Mouse (Mus musculus) E14TG2a.4 (cell line): ENCODE data around the gene Wwp2.

ENCODE experiments used
- CTCF ChIP-seq: conservative IDR thresholded peaks from 2 replicates; pipeline ENCODE4 v1.5.1; 2014; ENCODE audit warnings: low read length
- POU5F1 ChIP-seq: IDR thresholded peaks from 2 replicates; pipeline ENCODE4 v1.6.1; 2014; ENCODE audit warnings: low read length, borderline replicate concordance

DNA sequence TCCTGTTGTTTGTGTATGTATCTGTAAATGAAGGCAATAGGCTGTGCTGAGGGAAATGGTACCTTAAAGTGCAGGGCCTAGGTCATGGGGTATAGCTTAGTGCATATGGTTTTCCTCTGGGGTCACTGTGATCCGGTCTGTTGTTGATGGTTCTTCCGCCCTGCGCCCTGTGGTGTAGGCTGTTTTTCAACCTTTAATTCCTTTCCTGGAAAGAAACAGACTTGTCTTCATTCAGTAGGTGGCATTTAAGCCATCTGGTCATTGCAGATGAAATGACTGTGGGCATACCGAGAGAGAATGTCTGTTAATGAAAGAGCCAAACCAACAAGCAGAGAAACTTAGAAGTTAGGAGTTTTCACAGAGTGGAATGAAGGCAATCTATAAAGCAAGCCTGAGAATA, 69.1 kb downstream of the Wwp2 start:
- no peak for TF ChIP-seq CTCF
- TF ChIP-seq POU5F1: no peak
